Mouse (Mus musculus) T-helper 17 cell (primary cell): ENCODE data around the gene Tmem80.

Experiments
- in situ Hi-C, 2 experiments: fragments of 300-600 bp; cut with MboI, MseI; formaldehyde crosslinking; loops; 1 replicate in 1 of 2; 2 replicates in 1 of 2; pipeline ENCODE4 v1.15.1; 2025; ENCODE audit warnings: high pct_unique_total_duplicates in 2 of 2

The Tmem80 gene

GRCm38 (mm10) chr7:141356971-141357370, 29.4 kb downstream of the Tmem80 start:
- in situ Hi-C loops, result loop anchor here in 1 of 2 experiments (10.0 kb wide), 1 partner anchor 1402 kb away; no protein-coding TSS in a partner anchor

GRCm38 (mm10) chr7:141361510-141361909, 34.0 kb downstream of the Tmem80 start:
- in situ Hi-C loops, result no loop called here

- in situ Hi-C loops, result no loop called here
Observed at GRCm38 (mm10) chr7:141363106-141363751, 35.7 kb downstream of the Tmem80 start.

GRCm38 (mm10) chr7:141363752-141364125, 36.2 kb downstream of the Tmem80 start:
- in situ Hi-C loops, result no loop called here

DNA sequence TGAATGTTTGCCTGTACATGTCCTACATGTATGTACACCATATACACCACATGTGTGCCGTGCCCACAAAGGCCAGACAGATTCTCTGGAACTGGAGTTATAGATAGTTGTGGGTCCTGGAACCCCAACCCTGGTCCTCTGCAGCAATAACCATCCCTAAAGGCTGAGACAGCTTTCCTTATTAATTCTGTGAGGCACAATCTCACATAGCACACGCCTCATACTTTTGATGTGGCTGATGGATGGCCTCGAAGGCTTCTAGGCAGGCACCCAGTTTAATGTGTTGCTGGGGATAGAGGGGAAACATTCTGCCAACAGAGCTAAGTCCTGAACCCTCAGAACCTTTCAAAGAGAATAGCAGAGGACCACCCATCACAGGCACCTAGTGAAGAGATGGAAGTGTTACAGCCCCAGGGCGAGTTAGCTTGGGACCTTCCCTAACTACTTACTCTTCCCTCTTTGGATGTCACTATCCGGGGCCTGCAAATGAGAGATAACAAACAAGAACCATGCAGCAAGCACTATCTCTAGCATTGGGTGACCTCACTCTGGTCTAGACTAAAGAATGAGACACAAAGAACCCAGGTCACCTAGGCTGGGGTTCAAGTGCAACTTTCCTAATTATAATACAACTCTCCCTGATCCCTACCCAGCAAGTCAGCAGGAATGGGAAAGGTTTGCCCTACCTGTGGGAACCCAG, 37.0 kb downstream of the Tmem80 start:
- in situ Hi-C loops, result no loop called here

DNA sequence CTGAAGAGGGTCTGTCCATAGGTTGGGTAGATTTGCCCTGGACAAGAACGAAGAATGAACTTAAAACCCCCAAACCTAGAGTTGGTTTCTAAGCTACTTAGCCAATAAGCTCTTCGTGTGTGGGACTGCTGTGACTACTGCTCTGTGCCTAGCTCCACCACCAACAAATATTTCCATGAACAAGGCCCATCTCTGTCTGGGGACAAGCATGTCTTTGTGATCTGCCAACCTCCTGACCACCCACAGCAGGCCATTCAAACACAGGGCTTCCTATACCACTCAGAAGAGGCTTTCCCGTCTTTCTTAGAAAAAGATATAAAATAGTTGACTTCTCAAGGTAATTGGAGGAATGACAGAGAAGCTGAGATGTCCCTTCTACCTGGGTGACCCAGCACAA, 37.5 kb downstream of the Tmem80 start:
- in situ Hi-C loops, result no loop called here

GRCm38 (mm10) chr7:141367358-141367757, 39.8 kb downstream of the Tmem80 start:
- in situ Hi-C loops, result no loop called here

- in situ Hi-C loops, result no loop called here
Observed at GRCm38 (mm10) chr7:141369918-141370317, 42.4 kb downstream of the Tmem80 start.

GRCm38 (mm10) chr7:141371942-141372595, 44.5 kb downstream of the Tmem80 start:
- in situ Hi-C loops, result no loop called here

DNA sequence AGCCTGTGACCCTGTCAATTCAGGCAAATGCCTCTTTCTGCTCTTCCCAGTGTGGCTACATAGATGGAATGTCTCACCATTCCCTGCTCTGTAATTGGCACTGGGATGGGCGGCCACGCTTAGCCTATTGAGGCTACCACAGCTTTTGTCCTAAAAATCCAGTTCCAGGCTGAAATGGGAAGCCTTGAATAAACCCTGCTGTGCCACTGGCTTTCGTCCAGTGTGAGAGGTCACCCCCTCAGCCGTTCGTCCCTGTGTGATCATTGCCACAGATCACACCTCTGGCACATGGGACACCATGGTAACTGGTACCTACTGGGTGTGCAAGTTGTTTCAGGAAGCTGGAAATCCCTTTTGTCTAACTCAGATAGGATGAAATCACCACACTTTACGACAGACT, 46.1 kb downstream of the Tmem80 start:
- in situ Hi-C loops, result no loop called here

DNA sequence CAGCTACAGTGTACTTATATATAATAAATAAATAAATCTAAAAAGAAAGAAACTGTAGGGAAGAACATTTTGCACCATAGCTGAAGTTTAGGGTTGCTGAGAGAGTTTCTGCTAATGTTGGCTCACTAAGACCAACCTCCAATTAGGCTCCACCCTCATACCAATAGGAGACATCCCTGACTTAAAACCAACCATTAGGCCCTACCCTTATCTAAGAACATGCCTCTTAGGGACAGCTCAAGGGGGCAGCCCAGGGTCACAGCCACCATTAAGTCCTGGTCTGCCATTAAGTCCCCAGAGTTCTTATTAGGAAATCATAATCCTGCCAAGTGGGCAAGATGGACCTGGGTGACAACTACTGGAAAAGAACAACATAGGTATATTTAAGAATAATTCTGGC, 46.9 kb downstream of the Tmem80 start:
- in situ Hi-C loops, result no loop called here

GRCm38 (mm10) chr7:141379584-141379983, 52.0 kb downstream of the Tmem80 start:
- in situ Hi-C loops, result no loop called here

- in situ Hi-C loops, result no loop called here
Observed at GRCm38 (mm10) chr7:141381068-141381835, 53.7 kb downstream of the Tmem80 start.
